Mouse (Mus musculus): ENCODE data around the gene Adam19. TPM values are rescaled to one million over a fixed set of nuclear protein-coding genes. Genes with fewer than 3 reads are reported as not detected.

Adam19 gene
- total and polyA plus RNA-seq, 2 experiments from 2014 or later = 5.8 to 18.5 TPM

- TF ChIP-seq CTCF (IDR thresholded peaks at IDR 0.05; ENCODE audit: low read depth) = no peak
- no peak overlapping the region for H3K4me3 ChIP-seq (ENCODE audit: low read length)
- H3K4me1 ChIP-seq (ENCODE audit: insufficient read depth, low read length) = no peaks in the 10 kb centered on the region
- no peak overlapping the region for H3K4me2 ChIP-seq (ENCODE audit: low read depth, low read length)
- no peak for DNase-seq (ENCODE audit: low spot score)
- WGBS = 89% methylated on average over 2 of the region's 2 CpGs
- H3K9ac ChIP-seq (replicated peaks; ENCODE audit: low read length) = no peak overlapping the region
- no peaks in the 10 kb centered on the region for H3K9me3 ChIP-seq (ENCODE audit: low read length)
- no peaks in the 10 kb centered on the region for H3K36me3 ChIP-seq (ENCODE audit: insufficient read depth, low read length)
- no peak for ATAC-seq
- H3K27ac ChIP-seq = no peak overlapping the region
- no peaks in the 10 kb centered on the region for H3K27me3 ChIP-seq (ENCODE audit: insufficient read depth, low read length)
These were observed 25.3 kb downstream of the Adam19 start for GRCm38 (mm10) chr11:46081075-46081474.

GRCm38 (mm10) chr11:46083405-46083804, 27.6 kb downstream of the Adam19 start:
- Histone ChIP-seq H3K4me3 (ENCODE audit: low read length) (no peak overlapping the region), H3K4me2 (ENCODE audit: low read depth, low read length) (no peak overlapping the region), H3K36me3 (ENCODE audit: insufficient read depth, low read length) (no peaks in the 10 kb centered on the region), H3K27me3 (ENCODE audit: insufficient read depth, low read length) (no peaks in the 10 kb centered on the region), H3K27ac (no peak overlapping the region), H3K4me1 (ENCODE audit: insufficient read depth, low read length) (no peaks in the 10 kb centered on the region), H3K9ac (replicated peaks; ENCODE audit: low read length) (no peak overlapping the region), H3K9me3 (ENCODE audit: low read length) (no peaks in the 10 kb centered on the region)
- WGBS = 75% methylated on average over 3 of the region's 3 CpGs
- ATAC-seq (no peak), DNase-seq (ENCODE audit: low spot score) (no peak)
- no peak for TF ChIP-seq CTCF (IDR thresholded peaks at IDR 0.05; ENCODE audit: low read depth)

- Histone ChIP-seq H3K4me3 (ENCODE audit: low read length) (no peak overlapping the region), H3K27ac (no peak overlapping the region), H3K9ac (replicated peaks; ENCODE audit: low read length) (no peak overlapping the region), H3K27me3 (ENCODE audit: insufficient read depth, low read length) (no peaks in the 10 kb centered on the region), H3K4me1 (ENCODE audit: insufficient read depth, low read length) (no peaks in the 10 kb centered on the region), H3K4me2 (ENCODE audit: low read depth, low read length) (no peak overlapping the region), H3K36me3 (ENCODE audit: insufficient read depth, low read length) (no peaks in the 10 kb centered on the region), H3K9me3 (ENCODE audit: low read length) (no peaks in the 10 kb centered on the region)
- WGBS = 92% methylated on average over 11 of the region's 11 CpGs
- DNase-seq (ENCODE audit: low spot score) (no peak), ATAC-seq (no peak)
- no peak for TF ChIP-seq CTCF (IDR thresholded peaks at IDR 0.05; ENCODE audit: low read depth)
These were observed 28.1 kb downstream of the Adam19 start for GRCm38 (mm10) chr11:46083835-46084444.

DNA sequence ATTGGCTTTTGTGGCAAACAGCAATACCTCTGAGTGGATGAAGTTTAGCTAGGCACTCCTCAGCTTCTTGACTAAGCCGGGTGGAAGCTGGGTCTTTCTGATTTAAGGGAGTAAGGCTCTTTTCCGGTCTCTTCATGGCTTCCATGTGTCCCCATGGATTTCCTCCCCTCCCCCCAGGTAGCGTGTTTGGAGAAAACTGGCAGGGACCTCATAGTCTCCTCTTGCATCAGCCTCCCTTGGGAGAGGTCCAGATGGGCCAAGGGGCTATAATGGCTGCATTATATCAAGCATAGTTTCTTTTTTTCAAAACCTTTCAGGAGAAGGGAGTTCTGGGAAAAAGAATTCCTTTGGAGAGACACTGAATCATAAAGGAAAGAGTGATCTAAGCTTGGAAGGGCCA, 28.8 kb downstream of the Adam19 start:
- Histone ChIP-seq H3K9ac (replicated peaks; ENCODE audit: low read length) (no peak overlapping the region), H3K4me2 (ENCODE audit: low read depth, low read length) (no peak overlapping the region), H3K27me3 (ENCODE audit: insufficient read depth, low read length) (no peaks in the 10 kb centered on the region), H3K27ac (no peak overlapping the region), H3K36me3 (ENCODE audit: insufficient read depth, low read length) (no peaks in the 10 kb centered on the region), H3K4me1 (ENCODE audit: insufficient read depth, low read length) (no peaks in the 10 kb centered on the region), H3K4me3 (ENCODE audit: low read length) (no peak overlapping the region), H3K9me3 (ENCODE audit: low read length) (no peaks in the 10 kb centered on the region)
- DNase-seq (ENCODE audit: low spot score) (no peak), ATAC-seq (no peak)
- 82% methylated on average over 3 of the region's 3 CpGs for WGBS
- TF ChIP-seq CTCF (IDR thresholded peaks at IDR 0.05; ENCODE audit: low read depth) = no peak

DNA sequence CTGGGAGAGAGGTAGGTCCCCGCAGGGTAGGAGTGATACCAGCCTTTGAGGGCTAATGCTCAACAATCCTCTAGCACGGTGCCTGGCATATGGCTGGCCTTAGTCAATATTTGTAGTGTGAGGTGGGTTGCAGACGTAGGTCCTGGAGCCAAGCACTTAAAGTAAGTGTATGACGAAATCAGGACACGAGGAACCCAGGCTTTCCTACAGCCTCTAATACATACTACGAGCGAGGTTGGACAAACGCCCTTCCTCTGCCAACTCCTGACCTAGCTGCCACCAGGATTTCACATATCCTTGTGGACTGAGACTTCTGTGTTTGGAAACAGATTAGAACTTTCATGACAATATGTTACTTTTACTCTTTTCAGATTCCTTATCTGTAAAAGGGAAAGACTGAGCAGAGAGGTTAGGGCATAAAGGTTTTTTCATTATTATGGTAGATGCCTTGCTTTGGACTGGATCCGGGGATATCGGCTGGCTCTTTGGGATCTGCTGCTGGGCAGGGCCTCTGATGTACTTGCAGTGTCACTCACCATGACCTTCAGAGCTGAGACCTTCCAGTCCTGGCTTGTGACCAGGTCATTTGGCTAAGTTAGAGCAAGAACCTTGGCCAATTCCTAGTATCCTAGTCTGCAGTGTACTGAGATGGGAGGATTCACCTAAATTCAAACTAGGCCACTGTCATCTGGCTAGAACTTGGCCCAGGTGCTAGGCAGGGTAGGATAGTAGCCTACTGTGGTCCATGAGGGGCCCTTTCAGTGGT, 29.8 kb downstream of the Adam19 start:
- no peak for TF ChIP-seq CTCF (IDR thresholded peaks at IDR 0.05; ENCODE audit: low read depth)
- WGBS = 92% methylated on average over 10 of the region's 10 CpGs
- Histone ChIP-seq H3K9me3 (ENCODE audit: low read length) (no peaks in the 10 kb centered on the region), H3K27ac (no peak overlapping the region), H3K27me3 (ENCODE audit: insufficient read depth, low read length) (no peaks in the 10 kb centered on the region), H3K4me1 (ENCODE audit: insufficient read depth, low read length) (no peaks in the 10 kb centered on the region), H3K4me2 (ENCODE audit: low read depth, low read length) (no peak overlapping the region), H3K36me3 (ENCODE audit: insufficient read depth, low read length) (no peaks in the 10 kb centered on the region), H3K9ac (replicated peaks; ENCODE audit: low read length) (no peak overlapping the region), H3K4me3 (ENCODE audit: low read length) (no peak overlapping the region)
- ATAC-seq (no peak), DNase-seq (ENCODE audit: low spot score) (no peak)

- 88% methylated on average over 3 of the region's 3 CpGs for WGBS
- Histone ChIP-seq H3K4me2 (ENCODE audit: low read depth, low read length) (no peak overlapping the region), H3K9ac (replicated peaks; ENCODE audit: low read length) (no peak overlapping the region), H3K27me3 (ENCODE audit: insufficient read depth, low read length) (no peaks in the 10 kb centered on the region), H3K4me1 (ENCODE audit: insufficient read depth, low read length) (no peaks in the 10 kb centered on the region), H3K4me3 (ENCODE audit: low read length) (no peak overlapping the region), H3K27ac (no peak overlapping the region), H3K36me3 (ENCODE audit: insufficient read depth, low read length) (no peaks in the 10 kb centered on the region), H3K9me3 (ENCODE audit: low read length) (no peaks in the 10 kb centered on the region)
- no peak for DNase-seq (ENCODE audit: low spot score)
- TF ChIP-seq CTCF (IDR thresholded peaks at IDR 0.05; ENCODE audit: low read depth) = no peak
- ATAC-seq = no peak
These were observed 30.7 kb downstream of the Adam19 start for GRCm38 (mm10) chr11:46086446-46086845.
